Mouse (Mus musculus): ENCODE results near the gene Galnt9. TPM values are rescaled to one million over a fixed set of nuclear protein-coding genes. Genes with fewer than 3 reads are reported as not detected.
A peak's percentile ranks its signal among the peaks of the same experiment; 100 is the strongest.

The Galnt9 gene
- polyA plus RNA-seq, 2 experiments: 0.03 TPM; not detected in 1

DNA sequence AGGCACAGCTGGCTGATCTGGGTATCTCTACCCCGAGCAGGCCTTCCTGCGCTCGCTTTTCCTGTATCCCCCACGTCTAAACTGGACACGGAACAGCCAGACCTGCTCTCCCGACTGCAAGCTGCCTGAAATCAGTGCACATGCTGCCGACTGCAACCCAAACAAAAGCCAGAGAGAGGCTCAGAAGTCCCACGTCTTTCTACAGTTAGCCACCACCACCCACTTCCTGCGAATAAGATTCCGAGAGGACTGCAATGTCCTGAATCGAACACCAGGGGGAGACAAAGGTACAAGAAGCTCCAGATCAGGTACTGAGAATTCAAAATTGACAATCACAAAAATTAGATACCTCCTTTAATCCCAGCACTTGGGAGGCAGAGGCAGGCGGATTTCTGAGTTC lies 95.3 kb downstream of the Galnt9 start:
- H3K4me2 ChIP-seq (ENCODE audit: low read depth): peak overlapping the region; percentile 40
- no peak overlapping the region for H3K27ac ChIP-seq
- H3K9ac ChIP-seq (replicated peaks): no peak overlapping the region
- DNase-seq (ENCODE audit: low read depth in 3 of 3, low spot score in 3 of 3) (peak; percentile 55 to 57 (median 55)), ATAC-seq (ENCODE audit: insufficient read depth) (no peak)
- WGBS (ENCODE audit: insufficient replicate concordance): 18% methylated on average over 12 of the region's 12 CpGs
- H3K36me3 ChIP-seq (replicated peaks; ENCODE audit: control insufficient read depth, insufficient read depth, low read depth): no peaks in the 10 kb centered on the region
- no peaks in the 10 kb centered on the region for H3K4me1 ChIP-seq (replicated peaks; ENCODE audit: control insufficient read depth in 2 of 2, insufficient read depth in 2 of 2, low read length in 1 of 2)
- TF ChIP-seq CTCF (IDR thresholded peaks at IDR 0.05; ENCODE audit: low read depth) (peak; percentile 88), EP300 (IDR thresholded peaks at IDR 0.05; ENCODE audit: low read depth) (no peak)
- H3K4me3 ChIP-seq (ENCODE audit: insufficient read depth in 1 of 2, low read depth in 2 of 2, low read length in 2 of 2): no peak overlapping the region
- no peaks in the 10 kb centered on the region for H3K9me3 ChIP-seq (ENCODE audit: control insufficient read depth, low read length)
- no peaks in the 10 kb centered on the region for H3K27me3 ChIP-seq (ENCODE audit: control insufficient read depth, insufficient read depth, low read length)

DNA sequence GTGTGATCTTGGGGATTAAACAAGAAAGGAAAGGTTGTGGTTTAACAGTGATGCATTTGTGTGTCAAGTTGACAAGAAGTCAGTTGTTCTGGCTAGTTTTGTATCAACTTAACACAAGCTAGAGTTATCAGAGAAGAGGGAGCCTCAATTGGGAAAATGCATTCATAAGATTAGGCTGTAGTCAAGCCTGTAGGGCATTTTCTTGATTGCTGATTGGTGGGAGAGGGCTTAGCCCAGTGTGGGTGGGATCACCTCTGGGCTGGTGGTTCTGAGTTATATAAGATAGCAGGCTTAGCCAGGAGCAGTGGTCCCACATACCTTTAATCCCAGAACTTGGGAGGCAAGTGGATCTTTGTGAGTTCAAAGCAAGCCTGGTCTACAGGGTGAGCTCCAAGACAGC lies 102.2 kb downstream of the Galnt9 start:
- peaks cover 37% of the 10 kb centered on the region for H3K36me3 ChIP-seq (replicated peaks; ENCODE audit: control insufficient read depth, insufficient read depth, low read depth)

DNA sequence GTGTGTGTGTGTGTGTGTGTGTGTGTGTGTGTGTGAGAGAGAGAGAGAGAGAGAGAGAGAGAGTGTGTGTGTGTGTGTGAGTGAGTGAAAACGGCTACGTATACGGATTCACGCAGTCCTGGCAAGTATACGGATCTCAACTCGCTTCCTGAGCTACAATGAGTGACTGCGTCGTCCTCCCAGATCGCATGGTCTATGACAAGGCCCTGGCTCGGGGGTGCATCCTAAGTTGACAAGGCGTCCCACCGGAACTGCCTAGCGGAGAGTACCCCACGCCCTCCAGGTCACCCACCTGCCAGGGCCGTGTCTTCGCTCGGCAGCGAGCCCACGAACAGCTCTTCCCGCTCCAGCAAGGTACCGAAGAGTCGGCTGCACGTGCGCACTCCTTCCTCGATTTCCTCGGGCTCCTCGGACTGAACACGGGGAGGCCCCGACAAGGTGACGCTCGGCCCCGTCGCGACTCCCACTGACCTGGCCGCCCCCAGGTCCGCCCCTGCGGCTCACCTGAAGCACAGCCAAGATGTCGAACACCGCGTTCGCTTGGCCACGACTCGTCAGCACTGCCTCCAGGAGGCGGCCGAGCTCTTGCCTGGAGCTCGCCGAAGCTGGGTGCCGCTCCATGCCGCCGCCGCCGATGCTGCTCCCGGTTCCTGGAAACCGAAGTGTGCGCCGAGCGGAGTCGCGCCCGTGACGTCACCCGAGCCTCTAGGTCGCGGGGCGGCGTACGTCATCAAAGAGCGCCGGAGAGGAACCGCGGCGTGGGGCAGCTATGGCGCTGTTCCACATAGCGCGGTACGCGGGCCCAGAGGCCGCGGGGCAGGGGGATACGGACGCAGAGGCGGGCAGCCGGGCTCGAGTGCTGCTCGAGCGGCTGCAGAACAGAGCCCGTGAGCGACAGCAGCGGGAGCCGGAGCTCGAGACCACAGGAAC lies 108.8 kb downstream of the Galnt9 start, which contains the start of the genes Noc4l and Ddx51:
Noc4l (minus strand) TSS at position 699 of the 930 bp plus-strand sequence.
Ddx51 (plus strand) TSS at position 733 of the 930 bp plus-strand sequence.
- H3K36me3 ChIP-seq (replicated peaks; ENCODE audit: control insufficient read depth, insufficient read depth, low read depth): peaks cover 34% of the 10 kb centered on the region
- ATAC-seq (ENCODE audit: insufficient read depth) (peak; percentile 86), DNase-seq (ENCODE audit: low read depth in 3 of 3, low spot score in 3 of 3) (peak; percentile 90 to 91 (median 90))
- H3K27ac ChIP-seq: peak within 1 kb of the TSS; percentile 39; the same call in 1 of the 2 replicates
- peak within 1 kb of the TSS; percentile 94 for H3K4me2 ChIP-seq (ENCODE audit: low read depth)
- H3K9ac ChIP-seq (replicated peaks): peak within 1 kb of the TSS; percentile 90
- peak within 1 kb of the TSS; percentile 90 to 99 for H3K4me3 ChIP-seq (ENCODE audit: insufficient read depth in 1 of 2, low read depth in 2 of 2, low read length in 2 of 2)
- no peaks in the 10 kb centered on the region for H3K9me3 ChIP-seq (ENCODE audit: control insufficient read depth, low read length)
- TF ChIP-seq CTCF (IDR thresholded peaks at IDR 0.05; ENCODE audit: low read depth): peak; percentile 42
- no peak for TF ChIP-seq EP300 (IDR thresholded peaks at IDR 0.05; ENCODE audit: low read depth)
- no peaks in the 10 kb centered on the region for H3K27me3 ChIP-seq (ENCODE audit: control insufficient read depth, insufficient read depth, low read length)
- under 1% methylated on average over 91 of the region's 91 CpGs for WGBS (ENCODE audit: insufficient replicate concordance)
- H3K4me1 ChIP-seq (replicated peaks; ENCODE audit: control insufficient read depth in 2 of 2, insufficient read depth in 2 of 2, low read length in 1 of 2): peaks cover 0 to 9% of the 10 kb centered on the region in 2 experiments; a peak in 3 of 4 replicates

More for the DNA sequence above, 102.2 kb downstream of the Galnt9 start:
- peaks cover 0 to 13% of the 10 kb centered on the region in 2 experiments; a peak in 2 of 4 replicates for H3K4me1 ChIP-seq (replicated peaks; ENCODE audit: control insufficient read depth in 2 of 2, insufficient read depth in 2 of 2, low read length in 1 of 2)
- H3K27ac ChIP-seq: peak overlapping the region; percentile 32; the same call in 1 of the 2 replicates
- TF ChIP-seq EP300 (IDR thresholded peaks at IDR 0.05; ENCODE audit: low read depth): peak; percentile 67
- no peak for TF ChIP-seq CTCF (IDR thresholded peaks at IDR 0.05; ENCODE audit: low read depth)
- ATAC-seq (ENCODE audit: insufficient read depth) (peak; percentile 90), DNase-seq (ENCODE audit: low read depth in 3 of 3, low spot score in 3 of 3) (peak; percentile 37 to 50 (median 49))
- H3K4me3 ChIP-seq (ENCODE audit: insufficient read depth in 1 of 2, low read depth in 2 of 2, low read length in 2 of 2): no peak overlapping the region
- no peak overlapping the region for H3K9ac ChIP-seq (replicated peaks)
- peak overlapping the region; percentile 20; the same call in 1 of the 2 replicates for H3K4me2 ChIP-seq (ENCODE audit: low read depth)
- H3K27me3 ChIP-seq (ENCODE audit: control insufficient read depth, insufficient read depth, low read length): no peaks in the 10 kb centered on the region
- no peaks in the 10 kb centered on the region for H3K9me3 ChIP-seq (ENCODE audit: control insufficient read depth, low read length)

DNA sequence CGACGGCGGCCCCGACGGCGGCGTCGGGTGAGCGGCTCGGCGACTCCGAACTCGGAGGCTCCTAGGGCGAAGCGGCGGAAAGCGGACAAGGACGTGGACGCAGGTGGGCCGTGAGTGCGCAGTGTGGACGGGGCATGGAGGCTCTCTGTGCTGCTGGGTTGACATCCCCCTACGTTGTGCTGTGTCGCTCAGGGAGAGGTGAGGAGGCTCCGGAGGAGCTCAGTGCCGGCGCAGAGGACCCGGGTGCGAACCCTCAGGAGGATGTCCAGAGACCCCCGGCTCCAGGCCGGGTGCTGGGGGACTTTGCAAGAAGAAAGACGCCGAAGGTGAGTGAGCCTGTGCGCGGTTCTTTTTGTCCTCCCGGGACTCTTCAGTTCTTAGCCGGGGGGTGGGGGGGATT lies 109.5 kb downstream of the Galnt9 start:
- H3K4me2 ChIP-seq (ENCODE audit: low read depth): peak overlapping the region; percentile 94
- H3K4me3 ChIP-seq (ENCODE audit: insufficient read depth in 1 of 2, low read depth in 2 of 2, low read length in 2 of 2): peak overlapping the region; percentile 90 to 99
- ATAC-seq (ENCODE audit: insufficient read depth): peak; percentile 55
- no peaks in the 10 kb centered on the region for H3K27me3 ChIP-seq (ENCODE audit: control insufficient read depth, insufficient read depth, low read length)
- H3K27ac ChIP-seq: no peak overlapping the region
- TF ChIP-seq CTCF (IDR thresholded peaks at IDR 0.05; ENCODE audit: low read depth) (no peak), EP300 (IDR thresholded peaks at IDR 0.05; ENCODE audit: low read depth) (no peak)
- H3K36me3 ChIP-seq (replicated peaks; ENCODE audit: control insufficient read depth, insufficient read depth, low read depth): peaks cover 31% of the 10 kb centered on the region
- H3K9me3 ChIP-seq (ENCODE audit: control insufficient read depth, low read length): no peaks in the 10 kb centered on the region
- no peak for DNase-seq (ENCODE audit: low read depth in 3 of 3, low spot score in 3 of 3)
- peak overlapping the region; percentile 90 for H3K9ac ChIP-seq (replicated peaks)
- H3K4me1 ChIP-seq (replicated peaks; ENCODE audit: control insufficient read depth in 2 of 2, insufficient read depth in 2 of 2, low read length in 1 of 2): peaks cover 0 to 9% of the 10 kb centered on the region in 2 experiments; a peak in 3 of 4 replicates
- under 1% methylated on average over 37 of the region's 37 CpGs for WGBS (ENCODE audit: insufficient replicate concordance)

DNA sequence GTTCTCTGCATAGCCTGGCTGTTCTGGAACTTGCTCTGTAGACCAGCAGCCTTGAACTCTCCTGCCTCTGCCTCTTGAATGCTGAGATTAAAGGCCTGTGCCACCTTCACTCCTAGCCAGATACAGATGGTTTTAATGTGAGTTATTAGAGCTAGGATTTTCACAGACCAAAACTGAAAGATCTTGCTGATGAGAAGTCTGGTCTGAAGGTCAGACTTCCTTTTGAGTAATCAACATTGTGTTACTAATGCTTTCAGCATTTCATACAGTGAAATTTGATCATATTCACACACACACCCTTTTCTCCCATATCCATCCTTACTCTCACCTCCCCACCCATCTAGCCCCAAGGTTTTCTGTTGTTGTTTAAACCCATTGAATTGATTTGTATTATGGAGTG lies 115.5 kb downstream of the Galnt9 start:
- H3K27ac ChIP-seq: no peak overlapping the region
- DNase-seq (ENCODE audit: low read depth in 3 of 3, low spot score in 3 of 3): no peak

More for the DNA sequence above, 115.5 kb downstream of the Galnt9 start:
- H3K27me3 ChIP-seq (ENCODE audit: control insufficient read depth, insufficient read depth, low read length): no peaks in the 10 kb centered on the region
- H3K4me2 ChIP-seq (ENCODE audit: low read depth): no peak overlapping the region
- no peaks in the 10 kb centered on the region for H3K4me1 ChIP-seq (replicated peaks; ENCODE audit: control insufficient read depth in 2 of 2, insufficient read depth in 2 of 2, low read length in 1 of 2)
- TF ChIP-seq EP300 (IDR thresholded peaks at IDR 0.05; ENCODE audit: low read depth) (no peak), CTCF (IDR thresholded peaks at IDR 0.05; ENCODE audit: low read depth) (no peak)
- no peak overlapping the region for H3K9ac ChIP-seq (replicated peaks)
- H3K36me3 ChIP-seq (replicated peaks; ENCODE audit: control insufficient read depth, insufficient read depth, low read depth): peaks cover 36% of the 10 kb centered on the region
- H3K4me3 ChIP-seq (ENCODE audit: insufficient read depth in 1 of 2, low read depth in 2 of 2, low read length in 2 of 2): no peak overlapping the region
- H3K9me3 ChIP-seq (ENCODE audit: control insufficient read depth, low read length): no peaks in the 10 kb centered on the region
- no peak for ATAC-seq (ENCODE audit: insufficient read depth)
